Mouse (Mus musculus) spleen, adult 2 months (tissue): ENCODE data around the gene P2ry12.

Source experiments
- CTCF ChIP-seq: fragments of 200-500 bp; IDR thresholded peaks from 2 replicates; pipeline ENCODE4 v1.5.1; 2011; ENCODE audit warnings: mild to moderate bottlenecking, inconsistent platforms; ENCODE audit not compliant: insufficient read depth, insufficient read length, insufficient replicate concordance; ENCODE audit errors: extremely low read depth
- POLR2A ChIP-seq: fragments of 200-500 bp; IDR thresholded peaks from 2 replicates; pipeline ENCODE4 v1.6.1; 2011; ENCODE audit warnings: low read depth, low read length, inconsistent platforms

GRCm38 (mm10) chr3:59211784-59212183 is 50.9 kb downstream of the P2ry12 start:
- TF ChIP-seq POLR2A (no peak), CTCF (no peak)
